Mouse (Mus musculus) olfactory bulb, adult 2 months (tissue): ENCODE data around the gene Tuba1c.

Experiments used
- CTCF ChIP-seq: fragments of 200-500 bp; IDR thresholded peaks from 2 replicates; pipeline ENCODE4 v1.5.1; 2012; ENCODE audit warnings: low read depth, mild to moderate bottlenecking, low read length, moderate library complexity; ENCODE audit not compliant: insufficient read depth
- POLR2A ChIP-seq: fragments of 200-500 bp; IDR thresholded peaks from 2 replicates; pipeline ENCODE4 v1.6.1; 2012; ENCODE audit warnings: mild to moderate bottlenecking, low read depth, low read length, moderate library complexity; ENCODE audit not compliant: insufficient read depth

DNA sequence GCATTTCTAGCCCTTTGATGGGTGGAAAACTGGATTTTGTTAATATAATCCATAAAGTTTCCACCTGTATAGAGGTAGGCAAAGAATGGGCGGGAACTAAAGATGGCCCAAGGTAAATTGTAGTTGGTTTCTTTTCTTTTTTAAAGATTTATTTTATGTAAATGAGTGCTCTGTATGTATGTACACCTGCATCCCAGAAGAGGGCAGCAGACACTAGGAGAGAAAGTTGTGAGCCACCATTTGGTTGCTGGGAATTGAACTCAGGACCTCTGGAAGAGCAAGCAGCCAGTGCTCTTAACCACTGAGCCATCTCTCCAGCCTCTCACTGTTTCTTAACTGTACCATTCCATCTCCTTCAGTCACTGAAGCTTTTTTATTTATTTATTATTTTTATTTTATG is 42.3 kb downstream of the Tuba1c start:
- no peak for TF ChIP-seq CTCF
- TF ChIP-seq POLR2A: no peak
